Mouse (Mus musculus): ENCODE measurements at regions not wholly inside any gene's neighbourhood (a gene's known extent, or its start where the extent isn't known, plus 50 kb on each side); places are given as distances from the start of the nearest gene placed in this dataset.

- intact Hi-C loops (cut with DNase I): no loop called here
Measured at GRCm38 (mm10) chr4:68648311-68648710, 305.9 kb downstream of the Brinp1 start.

GRCm38 (mm10) chr4:68633299-68633698 is 320.9 kb downstream of the Brinp1 start:
- intact Hi-C loops (cut with DNase I): no loop called here
- no peak for DNase-seq (ENCODE audit: low spot score in 2 of 2)

More at GRCm38 (mm10) chr4:68648311-68648710, 305.9 kb downstream of the Brinp1 start:
- DNase-seq (ENCODE audit: low spot score in 2 of 2): peak; percentile 25 to 80

- no peak for DNase-seq (ENCODE audit: low spot score in 2 of 2)
- intact Hi-C loops (cut with DNase I): no loop called here
Measured at GRCm38 (mm10) chr4:68624025-68624342, 330.2 kb downstream of the Brinp1 start.

GRCm38 (mm10) chr4:68623125-68624024 is 330.8 kb downstream of the Brinp1 start:
- no peak for DNase-seq (ENCODE audit: low spot score in 2 of 2)
- intact Hi-C loops (cut with DNase I): no loop called here

- DNase-seq (ENCODE audit: low spot score in 2 of 2): peak in 1 of 2 experiments; percentile 44
- intact Hi-C loops (cut with DNase I): no loop called here
Measured at GRCm38 (mm10) chr4:68620585-68620984, 333.6 kb downstream of the Brinp1 start.

- intact Hi-C loops (cut with DNase I): no loop called here
Measured at GRCm38 (mm10) chr4:68615706-68616397, 338.3 kb downstream of the Brinp1 start.

GRCm38 (mm10) chr4:68612263-68613012 is 341.8 kb downstream of the Brinp1 start:
- no peak for DNase-seq (ENCODE audit: low spot score in 2 of 2)

More at GRCm38 (mm10) chr4:68615706-68616397, 338.3 kb downstream of the Brinp1 start:
- DNase-seq (ENCODE audit: low spot score in 2 of 2): no peak

GRCm38 (mm10) chr4:68595256-68595655 is 358.9 kb downstream of the Brinp1 start:
- DNase-seq (ENCODE audit: low spot score in 2 of 2): no peak
- intact Hi-C loops (cut with DNase I): no loop called here

More at GRCm38 (mm10) chr4:68612263-68613012, 341.8 kb downstream of the Brinp1 start:
- intact Hi-C loops (cut with DNase I): no loop called here

- intact Hi-C loops (cut with DNase I): no loop called here
- no peak for DNase-seq (ENCODE audit: low spot score in 2 of 2)
Measured at GRCm38 (mm10) chr4:68575375-68575774, 378.8 kb downstream of the Brinp1 start.

- DNase-seq (ENCODE audit: low spot score in 2 of 2): peak; percentile 18 to 35
- intact Hi-C loops (cut with DNase I): no loop called here
Measured at GRCm38 (mm10) chr4:68574610-68575167, 379.5 kb downstream of the Brinp1 start.

- intact Hi-C loops (cut with DNase I): no loop called here
- no peak for DNase-seq (ENCODE audit: low spot score in 2 of 2)
Measured at GRCm38 (mm10) chr4:68573333-68573732, 380.9 kb downstream of the Brinp1 start.

- no peak for DNase-seq (ENCODE audit: low spot score in 2 of 2)
- intact Hi-C loops (cut with DNase I): no loop called here
Measured at GRCm38 (mm10) chr4:68572521-68572920, 381.7 kb downstream of the Brinp1 start.

GRCm38 (mm10) chr4:68536254-68536653 is 417.9 kb downstream of the Brinp1 start:
- intact Hi-C loops (cut with DNase I): no loop called here
- no peak for DNase-seq (ENCODE audit: low spot score in 2 of 2)

GRCm38 (mm10) chr4:68535815-68536214 is 418.4 kb downstream of the Brinp1 start:
- intact Hi-C loops (cut with DNase I): no loop called here

GRCm38 (mm10) chr4:68532056-68532455 is 422.1 kb downstream of the Brinp1 start:
- intact Hi-C loops (cut with DNase I): no loop called here
- DNase-seq (ENCODE audit: low spot score in 2 of 2): peak; percentile 17 to 43

More at GRCm38 (mm10) chr4:68535815-68536214, 418.4 kb downstream of the Brinp1 start:
- DNase-seq (ENCODE audit: low spot score in 2 of 2): no peak

GRCm38 (mm10) chr4:68487993-68488392 is 466.2 kb downstream of the Brinp1 start:
- no peak for DNase-seq (ENCODE audit: low spot score in 2 of 2)
- intact Hi-C loops (cut with DNase I): no loop called here

- intact Hi-C loops (cut with DNase I): no loop called here
- no peak for DNase-seq (ENCODE audit: low spot score in 2 of 2)
Measured at GRCm38 (mm10) chr4:68486876-68487275, 467.3 kb downstream of the Brinp1 start.

GRCm38 (mm10) chr4:68461783-68462182 is 492.4 kb downstream of the Brinp1 start:
- intact Hi-C loops (cut with DNase I): no loop called here
- peak in 1 of 2 experiments; percentile 7 for DNase-seq (ENCODE audit: low spot score in 2 of 2)

- intact Hi-C loops (cut with DNase I): no loop called here
- no peak for DNase-seq (ENCODE audit: low spot score in 2 of 2)
Measured at GRCm38 (mm10) chr4:68416046-68416445, 538.2 kb downstream of the Brinp1 start.

- intact Hi-C loops (cut with DNase I): no loop called here
- no peak for DNase-seq (ENCODE audit: low spot score in 2 of 2)
Measured at GRCm38 (mm10) chr4:68410785-68411184, 543.4 kb downstream of the Brinp1 start.
